Mouse (Mus musculus) thymus, postnatal 4 days (tissue): ENCODE measurements around the gene Pcgf1.

ENCODE experiments used
- DNase-seq: peaks from one replicate; pipeline ENCODE4 v3.0.0; 2021

Pcgf1 gene

GRCm38 (mm10) chr6:83066441-83066840, 11.2 kb upstream of the Pcgf1 start:
- no peak for DNase-seq

GRCm38 (mm10) chr6:83068221-83068620, 9.4 kb upstream of the Pcgf1 start:
- no peak for DNase-seq

- DNase-seq = no peak
Measured at GRCm38 (mm10) chr6:83068706-83069487, 8.8 kb upstream of the Pcgf1 start.

- peak; percentile 38 for DNase-seq
Measured at GRCm38 (mm10) chr6:83069488-83070246, 8.0 kb upstream of the Pcgf1 start.

GRCm38 (mm10) chr6:83070247-83070310, 7.6 kb upstream of the Pcgf1 start, which contains the start of gene Tlx2:
Tlx2 (minus strand) TSS chr6:83070293.
- DNase-seq = no peak

GRCm38 (mm10) chr6:83070311-83071219, 7.1 kb upstream of the Pcgf1 start:
- peak; percentile 58 for DNase-seq

- DNase-seq = no peak
Measured at GRCm38 (mm10) chr6:83071220-83071619, 6.4 kb upstream of the Pcgf1 start.

- peak; percentile 52 for DNase-seq
Measured at GRCm38 (mm10) chr6:83074979-83075378, 2.7 kb upstream of the Pcgf1 start.

- peak; percentile 100 for DNase-seq
Measured at GRCm38 (mm10) chr6:83078324-83078858, 722 bp downstream of the Pcgf1 start.

- no peak for DNase-seq
Measured at GRCm38 (mm10) chr6:83080210-83080609, 2.5 kb downstream of the Pcgf1 start.

- DNase-seq = no peak
Measured at GRCm38 (mm10) chr6:83083497-83083896, 5.8 kb downstream of the Pcgf1 start.

- no peak for DNase-seq
Measured at GRCm38 (mm10) chr6:83084477-83084876, 6.8 kb downstream of the Pcgf1 start.

GRCm38 (mm10) chr6:83086121-83087035, 8.7 kb downstream of the Pcgf1 start, which contains the start of gene Lbx2:
Lbx2 (plus strand) TSS chr6:83086367.
- DNase-seq = peak; percentile 70

- DNase-seq = no peak
Measured at GRCm38 (mm10) chr6:83087205-83087925, 9.7 kb downstream of the Pcgf1 start.

GRCm38 (mm10) chr6:83087926-83088260, 10.2 kb downstream of the Pcgf1 start:
- no peak for DNase-seq

GRCm38 (mm10) chr6:83092416-83093127, 14.9 kb downstream of the Pcgf1 start:
- no peak for DNase-seq

GRCm38 (mm10) chr6:83095968-83096367, 18.3 kb downstream of the Pcgf1 start:
- peak; percentile 59 for DNase-seq

- no peak for DNase-seq
Measured at GRCm38 (mm10) chr6:83098411-83098810, 20.7 kb downstream of the Pcgf1 start.

GRCm38 (mm10) chr6:83101316-83101687, 23.6 kb downstream of the Pcgf1 start, which contains the start of the genes Ccdc142 and Gm42688:
Ccdc142 (plus strand) TSS chr6:83101601.
Gm42688 (plus strand) TSS chr6:83101617.
- peak; percentile 94 for DNase-seq

- peak; percentile 88 for DNase-seq
Measured at GRCm38 (mm10) chr6:83101688-83102556, 24.3 kb downstream of the Pcgf1 start.
